Mouse (Mus musculus) bone marrow, adult 2 months (tissue): ENCODE results near the gene Pafah1b2.

Source experiments
- CTCF ChIP-seq: fragments of 200-500 bp; IDR thresholded peaks from 2 replicates; pipeline ENCODE4 v1.5.1; 2011; ENCODE audit warnings: low read length, control low read depth; ENCODE audit not compliant: control insufficient read depth, insufficient read depth
- POLR2A ChIP-seq: fragments of 200-500 bp; IDR thresholded peaks from 2 replicates; pipeline ENCODE4 v1.6.1; 2011; ENCODE audit warnings: low read depth, mild to moderate bottlenecking, control low read depth, low read length, borderline replicate concordance; ENCODE audit not compliant: control insufficient read depth

DNA sequence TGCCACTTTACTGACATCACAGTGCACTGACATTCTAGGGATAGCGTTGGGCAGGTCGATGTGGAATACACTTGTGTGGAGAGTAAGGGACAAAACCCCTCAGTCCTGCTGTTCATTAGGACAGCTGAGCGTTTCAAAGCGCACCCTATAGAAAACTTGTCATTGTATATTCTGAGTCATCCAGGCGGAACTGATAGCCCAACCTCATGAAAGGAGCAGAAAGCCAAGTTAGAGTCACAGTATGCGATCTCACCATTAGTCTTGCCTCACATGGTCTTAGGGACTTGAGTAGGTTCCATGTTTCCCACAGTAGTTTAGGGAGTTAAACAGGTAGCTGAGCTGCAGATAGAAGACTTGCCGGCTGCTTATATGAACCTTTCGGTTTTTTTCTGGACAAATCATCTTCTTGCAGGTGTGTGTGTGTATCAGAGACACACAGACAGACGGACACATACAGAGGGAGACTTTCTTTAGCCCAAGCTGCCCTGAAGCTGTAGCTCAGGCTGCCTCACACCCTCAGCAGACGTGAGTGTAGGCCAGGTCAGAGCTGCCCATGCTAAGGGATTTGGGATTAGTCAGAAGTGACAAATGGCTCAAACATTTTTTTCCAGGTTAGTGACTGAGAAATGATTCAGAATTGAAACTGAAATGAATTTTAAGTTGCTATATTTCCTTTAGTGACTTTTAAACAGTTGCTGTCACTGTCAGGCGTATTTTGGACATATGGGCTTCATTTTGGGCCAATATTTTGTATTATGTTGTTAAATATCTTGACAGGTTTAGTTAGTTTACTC lies 34.4 kb upstream of the Pafah1b2 start:
- TF ChIP-seq CTCF (no peak), POLR2A (no peak)
